Comparison of ENCODE assay signal across 34 mouse cellular contexts in the genomic region with DNA sequence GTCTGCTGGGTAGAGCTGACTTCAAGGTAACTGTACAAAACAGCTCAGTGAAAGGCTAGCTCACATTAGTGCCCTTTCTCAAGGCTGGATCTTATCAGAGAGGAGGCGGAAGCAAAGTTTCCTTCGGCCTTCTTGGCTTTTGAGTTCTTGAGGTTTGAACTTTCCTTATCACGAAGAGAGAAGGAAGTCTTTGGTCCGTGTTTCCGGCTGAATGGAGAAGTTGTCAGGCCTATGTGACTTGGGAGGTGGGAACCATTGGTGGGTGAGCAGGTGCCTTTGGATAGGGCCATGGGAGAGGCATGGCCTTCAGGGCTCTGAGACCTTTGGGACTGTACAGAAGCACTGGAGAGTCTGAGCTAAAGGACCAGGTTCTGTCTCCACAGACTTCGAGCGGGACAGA.
DNase-seq lines count a peak whose midpoint lies in the region; ATAC-seq and TF ChIP-seq lines count a peak whose summit lies in the region.
"Had no signal": no experiment of that assay in that cellular context is flagged by ENCODE, and none has a peak within 500 bp of the region (broad histone marks: within the 10 kb centered on the region; RNA-seq: fewer than 3 reads in every experiment).

No protein-coding gene starts in this region.

- no peaks in the 10 kb centered on the region for H3K79me2 ChIP-seq in liver, adult 2 months (ENCODE audit: control insufficient read depth, insufficient read depth, low read length)

- H3K27ac ChIP-seq in liver, adult 2 months (replicated peaks; ENCODE audit: insufficient read depth, low read depth, low read length), result peak overlapping the region; percentile 31; the same call in 1 of the 2 replicates
- H3K27ac ChIP-seq in liver, embryonic 12.5 days, result no peak overlapping the region
- H3K27ac ChIP-seq in brown adipose tissue, adult 24 weeks (replicated peaks; ENCODE audit: low read depth, low read length), result peak overlapping the region; percentile 26; the same call in 1 of the 2 replicates
- H3K27ac ChIP-seq: embryonic facial prominence, embryonic 13.5 days; forebrain, embryonic 10.5 days; forebrain, embryonic 15.5 days; heart, embryonic 10.5 days; hindbrain, embryonic 10.5 days; hindbrain, embryonic 15.5 days; layer of hippocampus, adult 2 months; macrophage; midbrain, embryonic 10.5 days; midbrain, embryonic 15.5 days had no signal

- no peak for ATAC-seq in liver, embryonic 12.5 days
- peak; percentile 70 to 80 for ATAC-seq in hematopoietic stem cell, adult 5-6 weeks (replicated peaks in 1 of 2; ENCODE audit: insufficient read depth in 1 of 2, low FRiP score in 2 of 2, low TSS enrichment in 1 of 2, low read depth in 1 of 2, poor library complexity in 2 of 2, severe bottlenecking in 2 of 2)
- ATAC-seq: activated CD4-positive, CD25-positive, alpha-beta regulatory T cell, adult 4 months; forebrain, embryonic 15.5 days; inflammation-experienced regulatory T-cells, adult 6 months; lung, postnatal 0 days; midbrain, embryonic 15.5 days had no signal

- no peaks in the 10 kb centered on the region for H3K9me3 ChIP-seq in liver, embryonic 12.5 days (replicated peaks)
- H3K9me3 ChIP-seq: embryonic facial prominence, embryonic 13.5 days; forebrain, embryonic 10.5 days; forebrain, embryonic 15.5 days; heart, embryonic 10.5 days; hindbrain, embryonic 10.5 days; hindbrain, embryonic 15.5 days; midbrain, embryonic 10.5 days; midbrain, embryonic 15.5 days had no signal

- no peak overlapping the region for H3K4me3 ChIP-seq in liver, adult 2 months (ENCODE audit: insufficient read depth, low read depth, low read length)
- H3K4me3 ChIP-seq in liver, embryonic 12.5 days, result no peak overlapping the region
- no peak overlapping the region for H3K4me3 ChIP-seq in brown adipose tissue, adult 24 weeks (ENCODE audit: insufficient read depth, low read depth, low read length)
- H3K4me3 ChIP-seq: embryonic facial prominence, embryonic 13.5 days; forebrain, embryonic 10.5 days; forebrain, embryonic 15.5 days; heart, embryonic 10.5 days; hindbrain, embryonic 10.5 days; hindbrain, embryonic 15.5 days; layer of hippocampus, adult 2 months; midbrain, embryonic 10.5 days; midbrain, embryonic 15.5 days had no signal

- DNase-seq in liver, adult 2 months (ENCODE audit: extremely low read depth, low read depth, low spot score), result no peak
- peak; percentile 31 for DNase-seq in splenic B cell, adult 2 months (ENCODE audit: low read depth, low spot score)
- no peak for DNase-seq in lung, postnatal 25 days (ENCODE audit: low spot score)
- DNase-seq in T-cell, adult 2 months (ENCODE audit: low spot score), result no peak
- DNase-seq: adrenal gland, adult 2 months; adrenal gland, postnatal 36 days; cerebellum, adult 11 months; cerebellum, adult 9-10 months; cerebellum, postnatal 36 days; embryo, embryonic 11 days; kidney, adult 18-20 months; kidney, postnatal 36 days; liver; lung, adult 18-20 months; right cerebral cortex, adult 18-20 months; right cerebral cortex, postnatal 4 days; thymus, adult 2 months; thymus, postnatal 36 days had no signal

- no peaks in the 10 kb centered on the region for H3K36me3 ChIP-seq in liver, adult 2 months (ENCODE audit: control insufficient read depth, insufficient read depth, low read length)
- no peaks in the 10 kb centered on the region for H3K36me3 ChIP-seq in liver, embryonic 12.5 days
- no peaks in the 10 kb centered on the region for H3K36me3 ChIP-seq in splenic B cell, adult 2 months (ENCODE audit: control insufficient read depth, insufficient read depth, low read length, poor library complexity, severe bottlenecking)
- H3K36me3 ChIP-seq: embryonic facial prominence, embryonic 13.5 days; forebrain, embryonic 10.5 days; forebrain, embryonic 15.5 days; heart, embryonic 10.5 days; hindbrain, embryonic 10.5 days; hindbrain, embryonic 15.5 days; midbrain, embryonic 10.5 days; midbrain, embryonic 15.5 days had no signal

- TF ChIP-seq POLR2A in liver, adult 2 months (IDR thresholded peaks at IDR 0.05; ENCODE audit: extremely low read depth, insufficient read depth, low read length), result no peak

- no peak overlapping the region for H3K4me2 ChIP-seq in liver, embryonic 12.5 days
- H3K4me2 ChIP-seq: embryonic facial prominence, embryonic 13.5 days; forebrain, embryonic 15.5 days; hindbrain, embryonic 15.5 days; midbrain, embryonic 15.5 days had no signal

- no peaks in the 10 kb centered on the region for H3K27me3 ChIP-seq in liver, adult 2 months (ENCODE audit: control insufficient read depth, insufficient read depth, low read length)
- no peaks in the 10 kb centered on the region for H3K27me3 ChIP-seq in liver, embryonic 12.5 days (replicated peaks)
- no peaks in the 10 kb centered on the region for H3K27me3 ChIP-seq in splenic B cell, adult 2 months (ENCODE audit: control insufficient read depth, insufficient read depth, low read length, poor library complexity, severe bottlenecking)
- H3K27me3 ChIP-seq: embryonic facial prominence, embryonic 13.5 days; forebrain, embryonic 15.5 days; hindbrain, embryonic 15.5 days; midbrain, embryonic 15.5 days had no signal

- H3K9ac ChIP-seq in liver, adult 2 months (ENCODE audit: low read depth, low read length), result no peak overlapping the region
- no peak overlapping the region for H3K9ac ChIP-seq in liver, embryonic 12.5 days
- H3K9ac ChIP-seq: embryonic facial prominence, embryonic 13.5 days; forebrain, embryonic 15.5 days; hindbrain, embryonic 15.5 days; midbrain, embryonic 15.5 days had no signal

- no peak for TF ChIP-seq CTCF in liver, adult 2 months (IDR thresholded peaks at IDR 0.05; ENCODE audit: low read depth, low read length)

- 76% methylated on average over 7 of the region's 7 CpGs for WGBS in liver, adult 2 months
- 29% methylated on average over 7 of the region's 7 CpGs for WGBS in liver, embryonic 12.5 days (ENCODE audit: insufficient replicate concordance)

- H3K4me1 ChIP-seq in liver, adult 2 months (ENCODE audit: control insufficient read depth, insufficient read depth, low read length), result no peaks in the 10 kb centered on the region; the same call in 1 of the 2 replicates
- peaks cover 39% of the 10 kb centered on the region for H3K4me1 ChIP-seq in liver, embryonic 12.5 days
- peaks cover 65% of the 10 kb centered on the region for H3K4me1 ChIP-seq in brown adipose tissue, adult 24 weeks (ENCODE audit: control insufficient read depth, insufficient read depth, insufficient read length, low read length)
- H3K4me1 ChIP-seq: hindbrain, embryonic 15.5 days; midbrain, embryonic 15.5 days had no signal
